Mouse (Mus musculus) olfactory bulb, adult 2 months (tissue): ENCODE measurements around the gene Ifi35.

Source experiments
- CTCF ChIP-seq: fragments of 200-500 bp; IDR thresholded peaks from 2 replicates; pipeline ENCODE4 v1.5.1; 2012; ENCODE audit warnings: low read depth, mild to moderate bottlenecking, low read length, moderate library complexity; ENCODE audit not compliant: insufficient read depth
- POLR2A ChIP-seq: fragments of 200-500 bp; IDR thresholded peaks from 2 replicates; pipeline ENCODE4 v1.6.1; 2012; ENCODE audit warnings: mild to moderate bottlenecking, low read depth, low read length, moderate library complexity; ENCODE audit not compliant: insufficient read depth

- TF ChIP-seq CTCF (no peak), POLR2A (no peak)
Measured at GRCm38 (mm10) chr11:101452093-101452774, 4.0 kb downstream of the Ifi35 start.
